Mouse (Mus musculus): ENCODE measurements around the gene Slc23a2. TPM values are rescaled to one million over a fixed set of nuclear protein-coding genes. Genes with fewer than 3 reads are reported as not detected.
A peak's percentile ranks its signal among the peaks of the same experiment; 100 is the strongest.

The Slc23a2 gene
- polyA plus RNA-seq, 3 experiments from 2014 or later, result 11.6 to 12.1 (median 11.8) TPM

DNA sequence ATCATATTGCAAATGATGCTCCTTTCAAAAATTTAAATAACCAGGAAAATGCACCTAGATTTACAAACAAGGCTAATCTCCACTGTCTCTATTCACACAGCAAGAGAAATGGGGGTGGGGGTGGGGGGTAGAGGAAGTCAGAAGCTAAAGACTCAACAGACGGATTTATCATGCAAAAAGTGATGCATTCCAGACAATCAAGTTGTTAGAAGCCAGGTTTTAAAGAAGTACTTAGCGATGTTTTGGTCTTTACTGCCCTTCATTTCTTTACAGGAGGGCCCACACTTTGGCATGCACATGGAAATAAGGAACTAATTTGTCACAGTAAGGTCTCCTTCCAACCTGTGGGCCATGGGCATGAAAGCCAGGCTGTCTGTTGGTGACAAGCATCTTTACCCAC, 11.5 kb downstream of the Slc23a2 start:
- no peak for ATAC-seq

DNA sequence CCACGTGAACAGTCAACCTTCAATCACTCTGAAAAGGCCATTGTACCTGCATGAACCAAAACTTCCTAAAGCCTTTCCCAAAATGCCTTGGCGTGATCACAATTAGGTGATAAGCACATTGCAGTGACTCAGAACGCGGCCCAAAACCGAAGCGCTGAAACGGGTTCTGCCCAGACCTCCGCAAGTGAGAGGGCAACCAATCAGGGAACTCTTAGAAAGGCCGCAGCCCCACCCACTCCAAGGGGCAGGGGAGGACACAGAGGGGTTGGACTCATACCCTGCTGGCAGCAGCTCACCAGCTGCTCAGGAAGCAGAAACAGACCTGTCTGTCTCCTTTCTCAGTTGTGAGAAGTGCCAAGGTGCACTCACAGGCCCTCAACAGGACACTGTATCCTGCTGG, 13.6 kb downstream of the Slc23a2 start:
- ATAC-seq, result peak; percentile 86

DNA sequence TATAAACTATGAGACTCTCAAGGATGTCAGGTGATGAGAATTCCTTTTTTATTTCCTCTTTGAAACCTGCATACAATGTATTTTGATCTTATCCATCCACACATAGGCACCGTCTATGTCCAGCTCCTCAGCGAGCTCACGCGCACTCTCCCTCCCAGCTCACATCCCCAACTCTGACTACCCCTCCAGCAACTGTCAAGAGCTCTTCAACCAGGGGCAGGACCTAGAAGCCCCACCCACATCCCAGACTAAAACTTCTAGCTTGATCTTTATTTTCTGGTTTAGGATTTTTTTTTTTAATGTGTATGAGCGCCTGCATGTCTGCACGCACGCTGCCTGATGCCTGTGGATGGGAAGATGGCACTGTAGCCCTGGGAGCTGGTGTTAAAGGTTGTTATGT, 14.9 kb downstream of the Slc23a2 start:
- ATAC-seq, result no peak

DNA sequence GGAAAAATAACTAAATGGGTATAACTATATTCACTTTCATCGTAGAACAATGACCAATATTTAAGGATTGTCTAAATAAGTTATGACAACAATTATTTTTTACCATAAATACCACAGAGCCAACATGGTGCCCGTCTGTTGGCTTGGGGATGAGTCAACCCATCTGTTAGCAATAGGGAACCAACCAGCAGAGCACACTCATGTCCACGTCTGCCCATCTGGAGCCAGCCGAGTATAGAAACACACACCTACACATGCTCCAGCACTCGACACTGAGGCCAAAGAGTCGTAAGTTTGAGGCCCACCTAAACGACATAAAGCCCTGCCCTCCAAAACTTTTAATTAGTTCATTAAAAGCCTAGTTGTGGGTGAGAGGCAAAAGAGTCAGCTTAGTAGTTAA, 15.7 kb downstream of the Slc23a2 start:
- no peak for ATAC-seq

DNA sequence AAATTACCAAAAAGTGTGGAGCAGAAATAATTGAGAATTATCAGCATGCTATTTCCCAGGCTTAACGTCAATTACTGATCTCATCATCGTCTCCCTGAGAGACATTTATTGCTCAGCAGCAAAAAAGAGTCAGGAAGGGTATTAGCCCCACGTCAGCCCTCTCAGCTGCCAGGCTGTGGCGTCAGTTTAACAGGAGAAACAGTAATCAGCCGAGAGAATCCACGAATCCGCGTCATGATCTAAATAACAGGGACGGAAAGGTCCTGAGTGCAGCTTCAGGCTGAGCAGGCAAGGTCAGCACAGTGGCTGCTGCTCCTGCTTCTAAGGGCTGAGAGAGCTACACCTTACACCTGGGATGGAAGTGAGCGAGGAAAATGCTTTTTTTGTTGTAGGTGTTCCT, 17.0 kb downstream of the Slc23a2 start:
- no peak for ATAC-seq

DNA sequence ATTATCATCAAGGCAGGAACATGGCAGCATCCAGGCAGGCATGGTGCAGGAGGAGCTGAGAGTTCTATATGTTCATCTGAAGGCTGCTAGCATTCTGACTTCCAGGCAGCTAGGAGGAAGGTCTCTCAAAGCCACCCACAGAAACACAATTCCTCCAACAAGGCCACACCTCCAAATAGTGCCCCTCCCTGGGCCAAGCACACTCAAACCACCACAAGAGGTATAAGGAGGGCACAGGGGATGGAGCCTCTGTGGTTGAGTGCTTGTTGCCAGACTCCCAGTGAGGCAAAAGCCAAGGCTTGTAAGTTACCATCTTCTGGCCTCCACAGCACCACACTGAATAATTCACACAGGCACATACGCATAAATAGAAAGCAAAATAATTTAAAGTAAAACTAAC, 18.6 kb downstream of the Slc23a2 start:
- ATAC-seq, result no peak

DNA sequence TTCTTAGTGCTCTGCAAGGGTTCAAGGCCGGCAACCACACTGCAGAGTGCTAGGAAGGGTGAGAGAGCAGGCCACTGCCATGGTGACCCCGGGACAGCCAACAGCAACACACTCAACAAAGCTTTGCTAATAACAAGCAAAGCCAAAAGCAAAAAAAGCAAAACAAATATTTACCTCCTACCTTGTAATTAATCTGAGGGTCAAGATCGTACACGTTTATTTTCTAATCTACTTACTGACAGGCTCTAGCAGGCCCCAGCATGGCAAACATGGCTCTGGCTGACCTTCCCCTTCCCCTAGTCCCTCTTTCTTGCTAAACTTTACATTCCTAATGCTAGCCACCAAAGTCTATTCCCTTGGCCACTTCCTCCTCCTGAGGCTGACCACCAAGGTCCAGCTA, 21.8 kb downstream of the Slc23a2 start:
- no peak for ATAC-seq

DNA sequence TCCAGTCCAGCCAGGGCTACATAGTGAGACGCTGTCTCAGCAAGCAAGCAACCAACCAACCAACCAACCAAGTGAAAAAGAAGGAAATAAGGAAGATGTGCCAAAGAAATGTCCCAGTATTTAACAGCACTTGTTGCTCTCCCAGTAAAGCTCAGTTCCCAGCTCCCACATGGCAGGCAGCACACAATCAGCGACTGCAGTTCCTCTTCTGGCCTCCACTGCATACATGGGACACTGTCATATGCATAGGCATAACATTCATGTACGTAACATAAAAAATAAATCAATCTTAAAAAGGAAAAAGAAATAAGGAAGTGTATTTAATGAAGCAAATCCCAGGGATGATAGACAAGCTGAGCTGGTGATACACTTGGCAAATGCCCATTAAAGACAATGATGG, 23.9 kb downstream of the Slc23a2 start:
- ATAC-seq, result no peak

DNA sequence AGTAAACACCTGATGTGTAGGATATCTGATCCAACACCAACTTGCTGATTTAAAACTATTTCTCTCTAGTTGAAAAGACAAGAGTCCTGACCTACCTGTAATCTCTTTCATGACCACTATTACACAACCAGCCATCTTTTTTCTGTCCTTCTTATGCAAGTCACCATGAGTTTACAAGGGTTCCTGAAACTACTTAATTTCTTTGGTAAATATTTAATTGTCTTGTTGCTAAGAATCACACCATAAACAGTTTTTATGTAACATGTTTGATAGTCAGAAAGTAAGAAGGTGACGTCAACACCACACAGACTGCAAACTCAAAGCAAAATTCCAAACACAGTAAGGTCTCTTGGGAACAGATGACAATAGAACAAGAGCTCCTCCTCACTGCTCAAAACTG, 26.3 kb downstream of the Slc23a2 start:
- ATAC-seq, result no peak

DNA sequence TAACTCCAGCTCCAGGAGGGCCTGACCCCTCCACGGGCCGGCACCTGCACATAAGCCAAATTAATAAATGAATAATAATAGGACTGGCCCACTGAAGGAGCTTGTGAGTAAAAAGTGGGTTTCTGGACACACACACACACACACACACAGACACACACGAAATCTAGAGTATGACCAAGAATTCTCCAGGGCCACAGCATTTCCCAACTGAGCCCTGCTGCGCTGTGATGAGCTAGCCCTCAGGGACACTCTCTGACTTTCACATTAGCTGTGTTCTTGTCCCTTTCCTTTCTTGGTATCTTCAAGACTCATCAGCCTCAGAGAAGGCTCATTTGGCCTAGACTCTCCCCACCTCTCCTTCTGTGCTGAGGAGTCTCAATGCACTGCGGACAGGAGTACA, 29.0 kb downstream of the Slc23a2 start:
- ATAC-seq, result no peak

DNA sequence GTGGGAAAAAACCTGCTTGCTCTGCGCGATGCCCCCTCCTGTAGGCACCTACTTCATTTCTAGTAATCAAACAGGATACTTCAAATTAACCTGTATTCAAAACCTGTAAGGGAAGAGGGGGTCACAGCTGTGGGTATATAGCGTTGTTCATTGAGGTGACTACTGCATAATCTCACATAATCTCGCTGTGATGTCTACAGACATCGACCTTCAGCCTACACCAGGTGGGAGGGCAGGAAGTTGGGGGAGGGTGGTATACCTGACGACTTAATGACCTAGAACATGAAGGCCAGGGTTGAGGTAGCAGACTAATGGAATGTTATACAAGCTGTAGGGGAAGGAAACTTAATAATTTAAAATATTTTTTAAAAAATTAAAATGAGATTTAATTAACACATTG, 29.6 kb downstream of the Slc23a2 start:
- ATAC-seq, result peak; percentile 47

DNA sequence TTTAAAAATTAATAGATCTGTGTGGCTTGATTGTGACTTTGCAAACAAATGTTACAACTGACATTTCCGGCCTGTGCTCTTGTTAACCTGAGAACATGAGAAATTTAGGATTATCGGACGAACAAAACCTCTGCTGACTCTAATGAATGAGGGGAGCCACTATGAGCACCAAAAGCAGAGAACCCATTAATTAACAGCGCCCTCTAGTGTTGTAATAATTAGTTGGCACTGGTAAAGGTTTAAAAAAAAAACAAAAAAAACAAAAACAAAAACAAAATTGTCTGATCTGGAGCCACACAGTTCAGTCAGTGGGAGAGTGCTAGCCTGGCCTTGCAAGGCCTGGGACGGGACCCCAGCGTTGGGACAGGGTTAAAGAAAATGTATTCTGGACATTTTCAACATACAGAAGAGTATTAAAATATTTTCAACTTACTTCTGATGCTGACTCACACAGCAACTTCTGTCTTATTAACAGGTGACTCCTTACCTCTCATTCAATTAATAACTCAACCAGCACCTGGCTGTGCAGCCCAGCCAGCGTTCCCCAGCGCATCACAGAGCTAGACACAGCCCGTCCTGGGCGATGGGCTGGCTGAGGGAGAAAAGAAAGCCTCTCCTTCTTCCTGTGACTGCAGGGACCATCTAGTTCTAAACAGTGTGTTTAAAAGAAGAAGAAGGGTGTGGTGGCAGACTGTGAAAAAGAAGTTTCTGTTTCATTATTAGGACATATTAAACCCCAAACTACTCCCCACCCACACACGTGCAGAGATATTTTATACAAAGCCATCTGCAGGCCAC, 30.7 kb downstream of the Slc23a2 start:
- peak; percentile 73 for ATAC-seq

DNA sequence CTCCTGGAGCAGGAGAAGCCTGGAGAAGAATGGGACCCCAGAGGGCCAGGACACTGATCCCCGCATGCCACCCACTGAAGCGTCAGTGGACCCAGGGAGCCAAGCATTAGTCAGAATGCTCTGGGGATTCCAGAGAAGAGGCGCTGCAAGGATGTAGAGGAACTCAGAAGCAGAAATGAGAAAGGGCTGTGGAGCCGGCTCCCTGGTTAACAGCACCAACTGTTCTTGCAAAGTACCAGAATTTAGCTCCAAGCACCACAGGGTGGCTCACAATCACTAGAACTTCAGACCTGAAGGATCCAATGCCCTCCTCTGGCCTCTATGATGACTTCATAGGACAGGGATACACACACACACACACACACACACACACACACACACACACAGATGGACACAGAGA, 32.6 kb downstream of the Slc23a2 start:
- ATAC-seq, result no peak

DNA sequence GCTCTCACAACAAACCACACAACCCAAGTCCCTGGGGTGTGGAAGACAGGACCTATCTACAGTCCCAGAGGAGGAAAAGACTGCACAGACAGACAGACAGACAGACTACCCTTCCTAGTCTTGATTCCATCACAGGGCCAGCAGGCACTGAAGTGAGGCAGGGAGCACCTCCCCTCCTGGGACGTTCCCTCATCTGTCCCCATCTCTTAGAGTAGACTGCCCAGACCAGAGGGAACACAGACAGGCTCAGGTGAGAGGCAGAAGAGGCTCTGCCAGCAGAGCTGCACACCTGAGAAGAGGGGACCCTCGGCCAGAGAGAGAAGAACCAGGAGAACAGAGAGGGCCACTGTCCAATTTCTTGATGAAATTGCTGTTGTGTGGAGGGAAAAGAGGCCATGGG, 33.0 kb downstream of the Slc23a2 start:
- no peak for ATAC-seq

DNA sequence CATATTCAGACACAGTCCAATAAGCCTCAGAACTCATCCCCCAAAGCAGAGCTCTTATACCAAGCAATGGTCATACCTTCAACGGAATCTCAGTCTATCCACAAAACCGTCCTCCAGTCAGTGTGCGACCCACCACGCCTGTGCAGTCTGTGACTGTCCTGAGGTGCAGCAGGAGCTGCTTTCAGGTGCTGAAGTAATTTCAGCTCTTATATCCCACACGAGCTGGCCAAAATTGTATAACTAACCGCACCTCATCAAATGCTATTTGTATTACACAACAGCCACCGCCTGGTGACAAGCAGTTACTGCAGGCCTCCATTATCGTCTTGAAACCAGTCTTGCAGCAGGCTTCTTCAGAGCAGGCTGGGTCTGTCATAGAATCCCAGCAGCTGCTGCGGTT, 33.6 kb downstream of the Slc23a2 start:
- peak; percentile 65 for ATAC-seq

DNA sequence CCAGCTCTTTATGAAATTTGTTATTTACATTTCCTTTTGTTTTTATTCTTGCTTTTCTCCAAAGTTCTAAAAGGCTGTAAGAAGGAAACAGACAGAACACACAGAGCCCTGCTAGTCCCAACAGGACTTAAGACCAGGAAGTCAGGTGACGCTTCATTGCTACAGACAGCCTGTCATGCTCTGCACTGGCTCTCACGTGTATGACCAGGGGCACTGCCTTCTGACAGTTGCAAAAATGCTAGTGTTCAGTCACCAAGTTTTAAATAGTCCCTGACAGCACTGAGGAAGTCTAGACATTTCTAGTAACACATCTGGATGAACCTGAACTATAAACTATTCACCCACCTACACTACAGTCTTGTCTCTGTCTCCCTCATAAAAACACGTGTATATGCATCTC, 34.2 kb downstream of the Slc23a2 start:
- ATAC-seq, result peak; percentile 39

DNA sequence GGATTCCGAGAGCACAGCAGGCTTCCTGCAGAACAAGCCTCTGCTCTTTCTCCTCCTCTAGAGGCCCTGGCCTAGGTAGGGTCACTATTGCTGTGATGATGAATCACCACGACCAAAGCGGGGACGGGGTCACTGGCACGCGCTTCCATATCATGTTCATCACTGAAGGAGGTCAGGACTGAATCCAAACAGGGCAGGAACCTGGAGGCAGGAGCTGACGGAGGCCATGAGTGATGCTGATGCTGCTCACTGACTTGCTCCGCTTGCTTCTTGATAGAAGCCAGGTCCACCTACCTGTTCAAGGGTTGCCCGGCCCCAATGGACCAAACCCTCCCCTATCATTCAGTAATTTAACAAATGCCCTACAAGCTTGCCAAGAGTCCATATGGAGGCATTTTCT, 35.9 kb downstream of the Slc23a2 start:
- ATAC-seq, result no peak

DNA sequence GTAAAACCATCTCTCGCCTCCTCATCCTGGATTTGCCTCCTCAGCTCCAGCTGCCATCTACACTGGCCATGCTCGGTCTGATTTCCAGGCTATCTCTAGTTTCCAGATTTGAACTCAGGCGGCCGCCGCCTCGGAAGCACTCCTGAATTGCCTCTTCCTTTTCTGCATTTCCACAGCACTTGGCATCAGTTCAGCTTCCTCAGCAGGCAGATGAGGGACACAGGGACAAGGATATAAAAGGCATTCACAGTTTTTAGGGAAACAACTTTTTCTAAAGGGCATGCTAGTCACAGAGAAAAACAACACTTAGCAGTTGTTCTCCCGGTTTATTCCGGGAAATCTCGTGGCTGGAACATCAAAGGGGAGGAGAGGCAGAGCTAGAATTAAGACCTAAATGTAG, 37.3 kb downstream of the Slc23a2 start:
- ATAC-seq, result no peak

DNA sequence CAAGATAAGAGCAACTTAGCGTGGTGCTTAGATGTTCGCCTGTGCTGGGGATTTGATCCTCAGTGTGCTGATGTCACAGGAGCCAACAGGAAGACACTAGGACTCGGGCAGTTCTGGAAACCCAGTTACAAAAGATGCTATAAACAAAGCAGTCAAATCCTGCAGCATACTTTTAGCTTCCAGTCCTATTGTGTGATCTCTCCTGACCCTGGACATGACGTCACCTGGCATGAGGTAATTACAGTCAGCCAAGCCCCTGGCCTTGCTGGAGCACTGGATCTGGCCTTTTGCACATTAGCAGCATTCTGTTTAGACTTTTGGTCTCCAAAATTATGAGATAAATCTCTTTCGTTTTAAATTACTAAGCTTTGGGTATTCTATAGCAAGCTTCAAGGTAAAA, 38.8 kb downstream of the Slc23a2 start:
- ATAC-seq, result no peak

DNA sequence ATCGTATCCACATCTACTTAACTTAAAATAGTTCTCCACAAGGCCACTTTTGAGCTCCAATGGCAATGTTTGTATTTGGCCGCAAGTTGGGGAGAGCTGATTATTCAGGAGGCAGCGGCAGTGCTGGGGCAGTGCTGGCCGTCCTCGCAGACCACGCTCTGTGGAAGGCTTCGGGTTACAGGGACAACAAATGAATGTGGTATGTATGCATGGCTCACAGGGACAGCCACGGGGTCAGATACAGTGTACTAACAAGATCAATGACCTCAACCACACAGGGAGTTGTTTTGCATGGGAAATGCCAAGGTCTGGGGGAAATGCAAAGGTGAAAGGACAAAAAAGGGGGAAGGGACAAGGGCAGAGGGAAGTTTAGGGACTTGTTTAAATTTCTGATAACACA, 41.6 kb downstream of the Slc23a2 start:
- ATAC-seq, result no peak

DNA sequence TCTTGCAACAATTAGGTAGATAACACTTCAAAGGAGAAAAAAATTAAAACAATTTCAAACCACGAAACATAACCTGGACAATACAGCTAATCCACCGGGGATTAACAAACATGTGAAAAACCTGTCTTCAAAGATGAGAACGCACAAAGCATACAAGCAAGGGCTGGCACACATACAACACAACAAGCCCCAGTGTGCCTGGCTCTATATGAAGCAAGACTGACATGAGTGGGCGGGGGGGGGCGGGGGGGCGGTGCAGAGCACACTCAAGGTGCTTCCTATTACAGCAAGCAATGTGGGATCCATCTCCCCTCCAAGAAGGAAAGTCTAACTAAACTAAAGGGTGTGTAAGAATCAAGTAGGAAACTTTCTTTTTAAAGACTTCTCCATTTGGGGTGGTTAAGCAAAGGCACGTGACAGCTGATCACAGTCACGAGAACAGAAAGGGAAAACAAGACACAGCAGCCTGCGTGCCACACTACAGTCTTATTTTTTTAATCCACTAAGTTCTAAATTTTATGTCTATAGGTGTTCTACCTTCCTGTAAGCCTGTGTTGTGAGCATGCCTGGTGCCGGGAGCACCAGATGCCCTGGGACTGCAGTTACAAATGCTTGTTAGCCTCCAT, 42.3 kb downstream of the Slc23a2 start:
- ATAC-seq, result peak; percentile 88

DNA sequence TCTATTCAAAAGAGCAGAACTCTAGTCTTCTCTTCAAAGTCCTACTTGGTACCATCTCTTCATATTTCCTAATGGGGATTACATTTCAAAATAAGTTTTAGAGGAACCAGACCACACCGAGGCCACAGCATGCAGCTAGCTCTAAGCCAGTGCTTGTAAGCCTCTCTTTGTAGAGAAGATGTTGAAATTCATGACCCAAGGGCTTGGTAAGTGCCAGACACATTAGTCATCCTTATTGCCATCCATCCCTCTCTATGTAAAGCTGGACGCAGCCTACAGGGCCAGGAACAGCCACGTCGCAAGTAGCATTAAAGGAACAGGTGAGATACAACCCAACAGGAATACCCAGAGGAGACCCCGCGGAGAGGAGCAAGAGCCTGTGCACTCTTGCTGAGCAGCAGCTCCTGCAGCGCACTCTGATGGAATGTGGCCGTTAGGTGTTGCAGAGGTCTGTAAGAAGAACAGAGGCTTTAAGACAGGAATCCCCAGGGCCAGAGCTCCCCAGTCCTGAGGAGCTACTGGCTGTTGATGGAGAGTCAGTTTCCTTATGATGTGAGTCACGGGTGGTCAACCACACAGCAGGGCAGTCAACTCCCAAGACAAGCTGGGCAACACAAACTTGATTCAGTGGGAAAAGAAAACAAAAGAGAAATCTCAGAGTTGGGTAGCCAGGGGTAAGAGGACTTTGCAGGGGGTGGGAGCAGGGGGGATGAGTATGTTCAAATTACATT, 45.8 kb downstream of the Slc23a2 start:
- no peak for ATAC-seq

DNA sequence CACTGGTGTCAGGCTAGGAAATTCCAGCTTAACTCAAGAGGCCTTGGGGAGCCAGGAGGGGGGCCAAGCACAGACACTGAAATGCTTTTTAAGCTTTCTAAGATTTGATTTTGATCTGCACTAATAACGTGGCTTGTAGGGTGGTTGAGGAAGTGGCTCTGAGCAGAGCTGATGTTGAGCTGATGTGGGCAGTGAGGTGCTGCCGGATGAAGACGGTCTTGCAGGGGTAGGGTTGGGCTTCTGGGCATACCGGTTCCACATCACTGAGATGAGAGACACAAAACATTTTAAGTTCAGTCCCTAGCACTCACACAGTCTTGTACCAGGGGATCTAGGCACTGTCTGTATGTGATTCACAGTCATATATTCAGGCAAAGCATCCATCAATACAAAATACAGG, 46.5 kb downstream of the Slc23a2 start:
- ATAC-seq, result no peak

DNA sequence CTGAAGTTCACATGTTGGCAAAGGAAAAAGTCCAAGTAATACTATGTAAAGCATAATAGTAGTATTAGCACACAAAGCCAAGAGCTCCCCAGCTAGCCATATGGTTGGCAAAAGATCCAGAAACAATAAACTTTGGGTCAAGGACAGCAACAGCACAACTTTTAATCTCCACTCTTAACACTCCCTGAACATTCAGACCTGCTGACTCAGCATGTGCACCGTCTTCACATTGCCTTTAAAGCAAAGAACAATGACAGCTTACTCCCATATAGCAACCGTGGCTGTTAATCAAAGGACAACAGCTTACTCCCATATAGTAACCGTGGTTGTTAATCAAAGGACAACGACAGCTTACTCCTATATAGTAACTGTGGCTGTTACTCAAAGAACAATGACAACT, 48.3 kb downstream of the Slc23a2 start:
- ATAC-seq, result no peak

All from inflammation-experienced regulatory T-cells, adult 6 months (primary cell).